Mouse (Mus musculus) CH12.LX (cell line): ENCODE data around the gene Spi1. TPM values are rescaled to one million over a fixed set of nuclear protein-coding genes. Genes with fewer than 3 reads are reported as not detected.
A peak's percentile ranks its signal among the peaks of the same experiment; 100 is the strongest.

Source experiments
- DNase-seq: peaks from one replicate; pipeline ENCODE4 v3.0.0-alpha.2; 2013; ENCODE audit errors: extremely low read depth
- H3K27ac ChIP-seq: 2 replicates; pipeline ENCODE4 v1.5.1; 2012; ENCODE audit warnings: low read depth, mild to moderate bottlenecking, control low read depth, moderate library complexity; ENCODE audit not compliant: insufficient read depth
- H3K27me3 ChIP-seq: replicated peaks from 2 replicates; pipeline ENCODE3; 2012; ENCODE audit warnings: inconsistent platforms
- H3K36me3 ChIP-seq, 2 experiments: replicated peaks in 1 of 2; 2 replicates each; pipeline versions ENCODE3 to v1.6.1; 2012; ENCODE audit warnings: inconsistent platforms in 1 of 2, low read length in 1 of 2, mild to moderate bottlenecking in 1 of 2, mixed read lengths in 1 of 2, moderate library complexity in 1 of 2; ENCODE audit not compliant: control insufficient read depth in 1 of 2, insufficient read depth in 1 of 2
- H3K4me1 ChIP-seq, 2 experiments: 2 replicates each; pipeline ENCODE4 v1.6.1; 2012; ENCODE audit warnings: inconsistent platforms in 1 of 2, moderate library complexity in 1 of 2; ENCODE audit not compliant: insufficient read depth in 2 of 2, control insufficient read depth in 1 of 2
- H3K4me2 ChIP-seq: 2 replicates; pipeline ENCODE4 v1.6.1; 2012; ENCODE audit warnings: low read depth, mild to moderate bottlenecking, control low read depth; ENCODE audit not compliant: poor library complexity, insufficient read depth, severe bottlenecking
- H3K4me3 ChIP-seq, 3 experiments: fragments of 150-350 bp in 1 of 3; sonication (generic) in 1 of 3; replicated peaks in 1 of 3; 2 replicates each; pipeline versions ENCODE3 to v1.5.1; 2011 to 2012; ENCODE audit warnings: low read depth in 2 of 3, low read length in 2 of 3, mild to moderate bottlenecking in 2 of 3, moderate library complexity in 2 of 3, control low read depth in 1 of 3, improper control_type of control experiment in 1 of 3, inconsistent platforms in 1 of 3, mixed read lengths in 1 of 3; ENCODE audit not compliant: poor library complexity in 1 of 3
- H3K79me2 ChIP-seq: replicated peaks from 2 replicates; pipeline ENCODE4 v1.6.1; 2012; ENCODE audit warnings: mild to moderate bottlenecking, moderate library complexity; ENCODE audit not compliant: control insufficient read depth, poor library complexity, insufficient read depth, severe bottlenecking; ENCODE audit errors: extremely low read depth
- H3K9ac ChIP-seq: 2 replicates; pipeline ENCODE4 v1.6.1; 2012; ENCODE audit warnings: low read depth, mild to moderate bottlenecking, control low read depth, moderate library complexity; ENCODE audit not compliant: insufficient read depth
- H3K9me3 ChIP-seq: replicated peaks from 2 replicates; pipeline ENCODE3; 2012; ENCODE audit warnings: low read length, inconsistent platforms, mixed read lengths
- BHLHE40 ChIP-seq: IDR thresholded peaks from 2 replicates; pipeline ENCODE4 v1.6.1; 2011; ENCODE audit warnings: mild to moderate bottlenecking, low read depth, low read length, improper control_type of control experiment
- CTCF ChIP-seq, 2 experiments: IDR thresholded peaks in 1 of 2; conservative IDR thresholded peaks in 1 of 2; 2 replicates each; pipeline ENCODE4 v1.5.1; 2011 to 2012; ENCODE audit warnings: low read depth in 2 of 2, low read length in 2 of 2, improper control_type of control experiment in 1 of 2, inconsistent platforms in 1 of 2, mild to moderate bottlenecking in 1 of 2, moderate library complexity in 1 of 2
- E2F4 ChIP-seq: IDR thresholded peaks from 2 replicates; pipeline ENCODE4 v1.6.1; 2011; ENCODE audit warnings: low read depth, low read length, improper control_type of control experiment; ENCODE audit not compliant: insufficient replicate concordance
- EP300 ChIP-seq: IDR thresholded peaks from 2 replicates; pipeline ENCODE4 v1.6.1; 2011; ENCODE audit warnings: low read length, improper control_type of control experiment
- JUND ChIP-seq: conservative IDR thresholded peaks from 2 replicates; pipeline ENCODE4 v1.6.1; 2011; ENCODE audit warnings: low read depth, low read length, improper control_type of control experiment
- MAFK ChIP-seq: IDR thresholded peaks from 2 replicates; pipeline ENCODE4 v1.6.1; 2011; ENCODE audit warnings: low read length, improper control_type of control experiment; ENCODE audit not compliant: insufficient replicate concordance
- MEF2A ChIP-seq: IDR thresholded peaks from 2 replicates; pipeline ENCODE4 v1.6.1; 2014; ENCODE audit warnings: low read depth, mild to moderate bottlenecking, inconsistent platforms, low read length, improper control_type of control experiment, borderline replicate concordance
- POLR2A ChIP-seq: IDR thresholded peaks from 2 replicates; pipeline ENCODE4 v1.6.1; 2011; ENCODE audit warnings: low read depth, mild to moderate bottlenecking, improper control_type of control experiment, low read length
- RAD21 ChIP-seq: IDR thresholded peaks from 2 replicates; pipeline ENCODE4 v1.6.1; 2011; ENCODE audit warnings: low read depth, mild to moderate bottlenecking, low read length, improper control_type of control experiment, moderate library complexity
- SIN3A ChIP-seq: IDR thresholded peaks from 2 replicates; pipeline ENCODE4 v1.6.1; 2012; ENCODE audit warnings: low read length, improper control_type of control experiment, inconsistent platforms
- SMC3 ChIP-seq: IDR thresholded peaks from 2 replicates; pipeline ENCODE4 v1.6.1; 2011; ENCODE audit warnings: low read depth, low read length, improper control_type of control experiment
- dilution Hi-C: fragments of 300-500 bp; cut with MboI; formaldehyde crosslinking; loops from 2 replicates; pipeline ENCODE4 v1.14.3; 2020; ENCODE audit warnings: low sequenced_read_pairs; ENCODE audit not compliant: extremely low pct_unique_long_range_greater_than_20kb, extremely low pct_ligation_motif_present
- in situ Hi-C: fragments of 300-500 bp; cut with MboI; formaldehyde crosslinking; loops from 3 replicates; pipeline ENCODE4 v1.14.3; 2019; ENCODE audit warnings: low sequenced_read_pairs, low pct_ligation_motif_present, low pct_unique_long_range_greater_than_20kb, mixed read lengths
- polyA plus RNA-seq: library from polyadenylated mRNA; unstranded; fragments of >175 nt; gene quantifications from 2 replicates; pipeline ENCODE4 v1.2.1, GENCODE M21; 2012; ENCODE audit warnings: low read depth; ENCODE audit not compliant: insufficient read length
- total RNA-seq, 2 experiments: library from RNA; depleted of rRNA; stranded (reverse); fragments of 300-350 nt in 1 of 2; fragments of >200 nt in 1 of 2; gene quantifications; 2 replicates each; pipeline ENCODE4 v1.2.3; 2012 to 2014

The Spi1 gene
- total and polyA plus RNA-seq, 3 experiments: 24.7 to 45.7 (median 42.6) TPM

- H3K27ac ChIP-seq: no peak overlapping the region
- H3K79me2 ChIP-seq: no peaks in the 10 kb centered on the region
- H3K9me3 ChIP-seq: no peaks in the 10 kb centered on the region
- in situ Hi-C loops: loop anchor here (5.0 kb wide), 1 partner anchor 37 kb away; no protein-coding TSS in a partner anchor
- DNase-seq: no peak
- peaks cover 0 to 1% of the 10 kb centered on the region in 2 experiments; a peak in 2 of 4 replicates for H3K4me1 ChIP-seq
- no peak overlapping the region for H3K4me2 ChIP-seq
- H3K36me3 ChIP-seq: peaks cover 89 to 98% of the 10 kb centered on the region in 2 experiments
- no peak overlapping the region for H3K4me3 ChIP-seq
- TF ChIP-seq JUND: no peak
- TF ChIP-seq SMC3: peak; percentile 41
- TF ChIP-seq MAFK: no peak
- TF ChIP-seq SIN3A: no peak
- peak; percentile 43 to 63; a peak in 3 of 4 replicates for TF ChIP-seq CTCF (conservative IDR thresholded peaks at IDR 0.05 in 1 of 2, IDR thresholded peaks at IDR 0.05 in 1 of 2; ENCODE audit: low read depth in 2 of 2, low read length in 2 of 2)
- peak; percentile 52 for TF ChIP-seq RAD21
- dilution Hi-C loops: no loop called here
- no peak overlapping the region for H3K9ac ChIP-seq
- no peaks in the 10 kb centered on the region for H3K27me3 ChIP-seq
These were observed 21.4 kb upstream of the Spi1 start for GRCm38 (mm10) chr2:91060544-91061355.

DNA sequence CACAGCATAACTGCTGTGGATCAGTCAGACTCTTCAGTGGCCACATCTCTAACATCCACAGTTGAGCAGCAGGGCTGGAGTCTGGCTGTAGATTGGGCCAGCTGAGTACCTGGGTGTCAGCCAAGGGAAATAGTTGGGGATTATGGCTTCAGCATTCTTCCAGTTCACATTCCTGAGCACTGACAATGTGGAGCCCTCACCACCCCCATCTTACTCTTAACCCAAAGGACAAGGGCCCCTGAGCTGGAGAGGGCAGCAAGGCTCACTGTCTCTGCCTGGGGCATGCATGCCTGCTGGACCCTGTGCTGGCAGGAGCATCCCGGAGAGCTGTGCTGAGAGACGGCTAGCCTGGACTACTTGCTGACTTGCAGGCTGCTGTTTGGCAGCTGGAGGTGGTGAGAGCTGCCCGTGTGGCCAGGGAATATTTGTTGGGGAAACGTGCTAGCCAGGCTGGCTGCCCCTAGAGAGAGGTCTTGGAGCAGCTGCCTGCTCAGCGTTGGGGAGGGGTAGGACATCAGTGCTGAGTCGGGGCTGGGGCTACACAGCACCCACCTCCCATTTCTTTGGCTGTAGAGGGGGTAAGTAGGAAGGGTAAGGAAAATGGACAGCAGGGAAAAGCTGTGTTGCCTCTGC lies 20.2 kb upstream of the Spi1 start:
- peaks cover 83 to 97% of the 10 kb centered on the region in 2 experiments for H3K36me3 ChIP-seq
- in situ Hi-C loops: loop anchor here (5.0 kb wide), 1 partner anchor 35 kb away; no protein-coding TSS in a partner anchor
- H3K4me3 ChIP-seq: no peak overlapping the region
- H3K9me3 ChIP-seq: no peaks in the 10 kb centered on the region
- no peak overlapping the region for H3K27ac ChIP-seq
- H3K9ac ChIP-seq: no peak overlapping the region
- no peaks in the 10 kb centered on the region for H3K4me1 ChIP-seq
- no peaks in the 10 kb centered on the region for H3K79me2 ChIP-seq
- H3K27me3 ChIP-seq: no peaks in the 10 kb centered on the region
- TF ChIP-seq E2F4 (no peak), EP300 (no peak), BHLHE40 (no peak), POLR2A (no peak), MEF2A (no peak)
- dilution Hi-C loops: no loop called here
- DNase-seq: no peak
- H3K4me2 ChIP-seq: no peak overlapping the region
